Mouse (Mus musculus): ENCODE data around the gene Hacd3.

Hacd3 gene

GRCm38 (mm10) chr9:64985807-64986206 lies 35.7 kb downstream of the Hacd3 start:
- peaks cover 14% of the 10 kb centered on the region for H3K4me1 ChIP-seq (replicated peaks; ENCODE audit: low read depth, low read length)
- H3K9me3 ChIP-seq (ENCODE audit: low read length), result no peaks in the 10 kb centered on the region
- H3K4me3 ChIP-seq (replicated peaks; ENCODE audit: low read length), result no peak overlapping the region
- peaks cover 99% of the 10 kb centered on the region for H3K36me3 ChIP-seq (ENCODE audit: insufficient read depth, low read length)
- no peaks in the 10 kb centered on the region for H3K27me3 ChIP-seq (ENCODE audit: insufficient read depth, low read length)
- no peak for TF ChIP-seq NANOG (IDR thresholded peaks at IDR 0.05; ENCODE audit: borderline replicate concordance, low read length)
- no peak for TF ChIP-seq POU5F1 (IDR thresholded peaks at IDR 0.05; ENCODE audit: borderline replicate concordance, low read length)
- TF ChIP-seq CTCF (conservative IDR thresholded peaks at IDR 0.05; ENCODE audit: low read length), result no peak

DNA sequence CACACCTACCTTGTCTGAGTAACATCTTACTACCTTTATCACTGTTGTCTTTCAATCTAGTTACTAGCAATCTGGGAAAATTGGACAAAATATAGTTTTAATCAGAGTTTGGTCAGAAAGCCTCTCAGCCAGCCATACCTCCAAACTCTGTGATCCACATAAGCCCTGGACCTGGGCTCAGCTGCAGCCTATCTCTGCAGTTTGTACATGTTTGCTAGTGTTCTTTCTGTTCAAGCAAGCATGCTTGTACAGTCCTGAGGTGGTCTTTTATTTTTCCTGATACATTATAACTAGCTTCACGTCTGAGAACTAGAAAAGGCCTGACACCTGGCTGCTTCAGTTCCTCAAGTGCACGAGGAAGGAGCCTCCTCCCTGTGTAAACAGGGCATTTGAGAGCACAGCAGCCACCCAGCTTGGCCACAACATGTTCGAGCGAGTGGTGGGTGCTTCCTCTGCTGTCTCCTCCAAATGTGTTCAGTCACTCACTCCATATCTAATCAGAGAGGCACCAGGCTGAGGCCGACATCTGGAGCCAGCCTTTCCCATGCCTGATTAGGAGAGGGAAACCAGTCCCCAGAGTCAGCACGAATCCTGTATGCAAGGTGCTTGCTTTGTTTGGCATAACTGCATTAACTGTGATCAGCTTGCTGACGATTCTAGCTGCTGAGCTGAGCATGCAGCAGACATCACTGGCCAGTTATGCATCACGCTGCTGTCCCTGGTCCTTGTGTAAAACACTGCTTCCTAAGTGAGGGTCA lies 36.3 kb downstream of the Hacd3 start:
- no peaks in the 10 kb centered on the region for H3K27me3 ChIP-seq (ENCODE audit: insufficient read depth, low read length)
- peaks cover 20% of the 10 kb centered on the region for H3K4me1 ChIP-seq (replicated peaks; ENCODE audit: low read depth, low read length)
- no peak for TF ChIP-seq NANOG (IDR thresholded peaks at IDR 0.05; ENCODE audit: borderline replicate concordance, low read length)
- no peak for TF ChIP-seq CTCF (conservative IDR thresholded peaks at IDR 0.05; ENCODE audit: low read length)
- no peak for TF ChIP-seq POU5F1 (IDR thresholded peaks at IDR 0.05; ENCODE audit: borderline replicate concordance, low read length)
- no peak overlapping the region for H3K4me3 ChIP-seq (replicated peaks; ENCODE audit: low read length)
- H3K36me3 ChIP-seq (ENCODE audit: insufficient read depth, low read length), result peaks cover 99% of the 10 kb centered on the region
- no peaks in the 10 kb centered on the region for H3K9me3 ChIP-seq (ENCODE audit: low read length)

- H3K4me3 ChIP-seq (replicated peaks; ENCODE audit: low read length), result no peak overlapping the region
- H3K9me3 ChIP-seq (ENCODE audit: low read length), result no peaks in the 10 kb centered on the region
- peaks cover 99% of the 10 kb centered on the region for H3K36me3 ChIP-seq (ENCODE audit: insufficient read depth, low read length)
- peaks cover 25% of the 10 kb centered on the region for H3K4me1 ChIP-seq (replicated peaks; ENCODE audit: low read depth, low read length)
- no peaks in the 10 kb centered on the region for H3K27me3 ChIP-seq (ENCODE audit: insufficient read depth, low read length)
- TF ChIP-seq CTCF (conservative IDR thresholded peaks at IDR 0.05; ENCODE audit: low read length) (no peak), NANOG (IDR thresholded peaks at IDR 0.05; ENCODE audit: borderline replicate concordance, low read length) (no peak), POU5F1 (IDR thresholded peaks at IDR 0.05; ENCODE audit: borderline replicate concordance, low read length) (no peak)
Observed at GRCm38 (mm10) chr9:64981904-64982303, 39.6 kb downstream of the Hacd3 start.

DNA sequence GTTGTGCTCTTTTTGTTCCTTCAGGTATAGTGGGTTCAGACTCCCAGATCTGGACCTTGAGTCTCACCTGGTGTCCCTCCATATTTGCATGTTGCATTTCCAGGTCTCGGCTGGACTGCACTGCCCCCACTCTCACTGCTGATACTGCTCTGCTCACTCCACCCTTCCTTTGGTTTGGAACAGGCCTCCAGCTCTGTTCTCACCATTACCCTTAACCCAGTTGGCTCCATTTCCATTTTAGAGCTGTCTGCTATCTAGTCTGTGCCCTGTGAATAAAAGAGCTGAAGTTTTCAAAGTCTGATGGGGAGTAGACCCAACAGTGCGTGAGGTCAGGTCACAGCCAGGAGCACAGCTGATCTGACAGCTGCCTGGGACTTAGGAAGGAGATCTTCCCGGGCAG lies 40.9 kb downstream of the Hacd3 start:
- TF ChIP-seq POU5F1 (IDR thresholded peaks at IDR 0.05; ENCODE audit: borderline replicate concordance, low read length) (no peak), NANOG (IDR thresholded peaks at IDR 0.05; ENCODE audit: borderline replicate concordance, low read length) (no peak), CTCF (conservative IDR thresholded peaks at IDR 0.05; ENCODE audit: low read length) (no peak)
- Histone ChIP-seq H3K36me3 (ENCODE audit: insufficient read depth, low read length) (peaks cover 99% of the 10 kb centered on the region), H3K9me3 (ENCODE audit: low read length) (no peaks in the 10 kb centered on the region), H3K4me1 (replicated peaks; ENCODE audit: low read depth, low read length) (peaks cover 25% of the 10 kb centered on the region), H3K27me3 (ENCODE audit: insufficient read depth, low read length) (no peaks in the 10 kb centered on the region), H3K4me3 (replicated peaks; ENCODE audit: low read length) (no peak overlapping the region)

DNA sequence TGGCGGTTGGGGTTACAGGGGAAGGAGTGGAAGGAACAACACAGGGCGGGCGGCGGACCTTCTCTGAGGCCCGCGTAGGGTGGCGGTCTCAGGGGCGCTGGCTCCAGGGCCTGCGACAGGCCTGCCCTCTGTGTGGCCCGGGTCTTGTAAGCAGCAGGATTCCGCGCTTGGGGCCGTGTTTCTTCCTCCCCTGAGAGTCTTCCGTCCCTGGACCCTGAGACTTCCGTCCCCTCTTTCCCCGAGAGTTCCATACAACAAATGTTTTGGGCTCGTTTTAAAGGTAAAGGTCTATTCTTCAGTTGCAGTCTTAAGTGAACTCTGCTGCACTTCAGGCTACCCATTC lies 60.5 kb downstream of the Hacd3 start:
- Histone ChIP-seq H3K36me3 (ENCODE audit: insufficient read depth, low read length) (peaks cover 37% of the 10 kb centered on the region), H3K4me3 (replicated peaks; ENCODE audit: low read length) (peak overlapping the region; percentile 91), H3K4me1 (replicated peaks; ENCODE audit: low read depth, low read length) (peaks cover 37% of the 10 kb centered on the region), H3K27me3 (ENCODE audit: insufficient read depth, low read length) (no peaks in the 10 kb centered on the region), H3K9me3 (ENCODE audit: low read length) (no peaks in the 10 kb centered on the region)
- no peak for TF ChIP-seq POU5F1 (IDR thresholded peaks at IDR 0.05; ENCODE audit: borderline replicate concordance, low read length)
- TF ChIP-seq NANOG (IDR thresholded peaks at IDR 0.05; ENCODE audit: borderline replicate concordance, low read length), result no peak
- no peak for TF ChIP-seq CTCF (conservative IDR thresholded peaks at IDR 0.05; ENCODE audit: low read length)

- TF ChIP-seq NANOG (IDR thresholded peaks at IDR 0.05; ENCODE audit: borderline replicate concordance, low read length) (no peak), CTCF (conservative IDR thresholded peaks at IDR 0.05; ENCODE audit: low read length) (peak; percentile 59)
- H3K27me3 ChIP-seq (ENCODE audit: insufficient read depth, low read length), result no peaks in the 10 kb centered on the region
- peak within 1 kb of the TSS; percentile 91 for H3K4me3 ChIP-seq (replicated peaks; ENCODE audit: low read length)
- no peaks in the 10 kb centered on the region for H3K9me3 ChIP-seq (ENCODE audit: low read length)
- peaks cover 43% of the 10 kb centered on the region for H3K4me1 ChIP-seq (replicated peaks; ENCODE audit: low read depth, low read length)
- peaks cover 31% of the 10 kb centered on the region for H3K36me3 ChIP-seq (ENCODE audit: insufficient read depth, low read length)
Observed at GRCm38 (mm10) chr9:64960117-64960977, 61.1 kb downstream of the Hacd3 start, which contains the start of gene Ints14. Gene Ints14 (plus strand): TSS chr9:64960905.

- peaks cover 43% of the 10 kb centered on the region for H3K4me1 ChIP-seq (replicated peaks; ENCODE audit: low read depth, low read length)
- peaks cover under 1% of the 10 kb centered on the region for H3K36me3 ChIP-seq (ENCODE audit: insufficient read depth, low read length)
- no peaks in the 10 kb centered on the region for H3K9me3 ChIP-seq (ENCODE audit: low read length)
- no peak overlapping the region for H3K4me3 ChIP-seq (replicated peaks; ENCODE audit: low read length)
- peaks cover 17% of the 10 kb centered on the region for H3K27me3 ChIP-seq (ENCODE audit: insufficient read depth, low read length)
- TF ChIP-seq NANOG (IDR thresholded peaks at IDR 0.05; ENCODE audit: borderline replicate concordance, low read length) (no peak), CTCF (conservative IDR thresholded peaks at IDR 0.05; ENCODE audit: low read length) (no peak), POU5F1 (IDR thresholded peaks at IDR 0.05; ENCODE audit: borderline replicate concordance, low read length) (no peak)
Observed at GRCm38 (mm10) chr9:64957276-64957675, 64.2 kb downstream of the Hacd3 start.

DNA sequence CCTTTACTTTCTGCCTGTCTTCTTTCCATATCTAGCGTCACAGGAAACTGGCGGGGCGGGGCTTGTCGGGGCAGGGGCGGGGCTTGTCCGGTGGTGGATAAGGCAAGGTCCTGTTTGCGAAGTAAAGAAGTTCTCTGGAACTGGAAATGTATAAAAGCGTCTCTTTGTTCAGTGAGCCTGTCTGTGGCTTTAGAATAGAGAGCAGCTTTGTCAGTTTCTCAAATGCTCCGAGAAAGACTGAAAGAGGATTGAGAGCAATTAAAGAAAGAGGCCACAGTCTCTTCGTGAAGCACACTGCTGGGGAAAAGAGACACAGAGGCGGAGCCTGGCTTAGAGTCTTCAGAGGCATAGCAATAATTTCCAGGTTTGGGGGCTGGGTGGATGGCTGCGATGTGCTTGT lies 65.2 kb downstream of the Hacd3 start:
- H3K9me3 ChIP-seq (ENCODE audit: low read length), result no peaks in the 10 kb centered on the region
- no peaks in the 10 kb centered on the region for H3K36me3 ChIP-seq (ENCODE audit: insufficient read depth, low read length)
- H3K4me3 ChIP-seq (replicated peaks; ENCODE audit: low read length), result peak overlapping the region; percentile 64
- TF ChIP-seq NANOG (IDR thresholded peaks at IDR 0.05; ENCODE audit: borderline replicate concordance, low read length), result no peak
- TF ChIP-seq CTCF (conservative IDR thresholded peaks at IDR 0.05; ENCODE audit: low read length), result no peak
- TF ChIP-seq POU5F1 (IDR thresholded peaks at IDR 0.05; ENCODE audit: borderline replicate concordance, low read length), result no peak
- peaks cover 41% of the 10 kb centered on the region for H3K4me1 ChIP-seq (replicated peaks; ENCODE audit: low read depth, low read length)
- H3K27me3 ChIP-seq (ENCODE audit: insufficient read depth, low read length), result peaks cover 25% of the 10 kb centered on the region

Measured in E14TG2a.4 (cell line).